Mouse (Mus musculus): ENCODE data around the gene Ces1a. TPM values are rescaled to one million over a fixed set of nuclear protein-coding genes. Genes with fewer than 3 reads are reported as not detected.

Ces1a gene
- polyA plus RNA-seq (2017; shearing (Covaris generic)): not detected

DNA sequence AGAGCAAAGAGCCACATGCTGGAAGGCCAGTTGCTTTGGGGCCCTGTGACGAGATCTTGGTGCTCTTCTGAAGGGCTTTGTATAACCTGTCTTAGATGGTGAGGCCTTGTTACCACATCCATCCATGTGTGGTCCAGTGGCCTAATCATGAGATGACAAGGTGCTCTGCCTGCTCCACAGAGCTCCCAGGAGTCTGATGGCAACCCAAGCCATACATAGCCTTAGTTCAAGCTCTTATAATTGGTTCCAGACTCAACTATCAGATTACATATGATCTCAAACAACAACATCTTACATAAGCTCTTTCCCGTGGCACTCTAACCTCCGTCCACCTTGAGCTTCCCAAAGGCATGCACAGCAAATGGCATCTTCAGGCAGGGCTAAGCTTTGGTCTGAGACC is at the start of gene Ces1a:
Gene Ces1a, minus strand, starts transcription at position 101 of the 400 bp plus-strand sequence.

DNA sequence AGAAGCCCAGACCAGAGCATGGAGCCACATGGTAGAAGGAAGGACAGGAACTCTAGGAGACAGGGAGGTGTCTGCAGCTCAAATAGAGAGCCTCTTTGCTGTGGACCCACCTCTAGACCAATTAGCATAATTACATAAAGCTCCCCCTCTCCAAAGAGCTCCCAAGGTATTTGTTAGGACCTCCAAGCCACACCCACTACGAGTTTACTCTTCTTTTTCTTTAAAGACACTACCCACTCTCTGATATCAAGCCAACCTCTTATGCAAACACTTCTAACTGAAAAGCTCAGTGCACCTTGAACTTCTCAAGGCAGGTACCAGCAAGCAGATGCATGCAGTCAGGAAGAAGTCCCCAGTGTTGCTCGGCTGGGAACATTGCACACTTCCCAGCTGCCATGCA is 31.9 kb upstream of the Ces1a start, which contains the start of gene Ces1b:
Gene Ces1b, minus strand, starts transcription at position 131 of the 400 bp plus-strand sequence.

Other genes starting within 250 kb of the Ces1a start
- gene Mmp2, start 220.9 kb downstream of the Ces1a start, polyA plus RNA-seq (2017; shearing (Covaris generic)): not detected
- gene Lpcat2, start 192.9 kb downstream of the Ces1a start, polyA plus RNA-seq (2017; shearing (Covaris generic)): not detected
- not detected for gene Capns2, start 146.8 kb downstream of the Ces1a start, polyA plus RNA-seq (2017; shearing (Covaris generic))
- gene Slc6a2, start 88.1 kb downstream of the Ces1a start, polyA plus RNA-seq (2017; shearing (Covaris generic)): not detected
- gene Ces1b, start 31.8 kb upstream of the Ces1a start, polyA plus RNA-seq (2017; shearing (Covaris generic)): not detected
- not detected for gene Ces1c, start 83.1 kb upstream of the Ces1a start, polyA plus RNA-seq (2017; shearing (Covaris generic))
- not detected for gene Ces1d, start 149.6 kb upstream of the Ces1a start, polyA plus RNA-seq (2017; shearing (Covaris generic))
- gene Ces1e, start 181.4 kb upstream of the Ces1a start, polyA plus RNA-seq (2017; shearing (Covaris generic)): not detected
- gene Ces1f, start 231.6 kb upstream of the Ces1a start, polyA plus RNA-seq (2017; shearing (Covaris generic)): not detected